ENCODE assay signal across 10 mouse cellular contexts in genomic region chr4:131364671-131365252, GRCm38 (mm10).
DNase-seq lines count a peak whose midpoint lies in the region; ATAC-seq and TF ChIP-seq lines count a peak whose summit lies in the region.
"Had no signal": no experiment of that assay in that cellular context is flagged by ENCODE, and none has a peak within 500 bp of the region (broad histone marks: within the 10 kb centered on the region; RNA-seq: fewer than 3 reads in every experiment).

No protein-coding gene starts in this region.

- H3K27me3 ChIP-seq in kidney, embryonic 14.5 days (ENCODE audit: control insufficient read depth, insufficient read depth, low read length): no peaks in the 10 kb centered on the region
- no peaks in the 10 kb centered on the region for H3K27me3 ChIP-seq in ES-Bruce4 (ENCODE audit: control insufficient read depth, insufficient read depth, low read length, poor library complexity, severe bottlenecking)
- H3K27me3 ChIP-seq in embryonic facial prominence, embryonic 11.5 days (ENCODE audit: control insufficient read depth, insufficient read depth, low read length): peaks cover 2% of the 10 kb centered on the region; the same call in 1 of the 2 replicates
- H3K27me3 ChIP-seq: embryonic facial prominence, embryonic 15.5 days; liver, embryonic 15.5 days had no signal

- ATAC-seq in kidney, embryonic 14.5 days (ENCODE audit: low FRiP score, low TSS enrichment): no peak
- no peak for ATAC-seq in embryonic facial prominence, embryonic 11.5 days (replicated peaks; ENCODE audit: insufficient number of reproducible peaks, low FRiP score, low TSS enrichment, low read depth)

- H3K27ac ChIP-seq in kidney, embryonic 14.5 days (ENCODE audit: low read depth, low read length): no peak overlapping the region
- no peak overlapping the region for H3K27ac ChIP-seq in ES-Bruce4 (ENCODE audit: insufficient read depth, low read length)
- H3K27ac ChIP-seq in embryonic facial prominence, embryonic 11.5 days (replicated peaks; ENCODE audit: low read depth, low read length): no peak overlapping the region
- H3K27ac ChIP-seq: embryonic facial prominence, embryonic 15.5 days; liver, embryonic 15.5 days had no signal

- peak; percentile 36 for TF ChIP-seq CTCF in ES-Bruce4 (IDR thresholded peaks at IDR 0.05; ENCODE audit: low read depth, low read length)

- H3K4me1 ChIP-seq in kidney, embryonic 14.5 days (ENCODE audit: control insufficient read depth, insufficient read depth, low read length): no peaks in the 10 kb centered on the region
- H3K4me1 ChIP-seq in ES-Bruce4 (ENCODE audit: control insufficient read depth, insufficient read depth, low read length): peaks cover 2% of the 10 kb centered on the region
- H3K4me1 ChIP-seq in embryonic facial prominence, embryonic 11.5 days (ENCODE audit: control insufficient read depth, insufficient read depth, low read length): no peaks in the 10 kb centered on the region
- H3K4me1 ChIP-seq: embryonic facial prominence, embryonic 15.5 days; liver, embryonic 15.5 days had no signal

- no peaks in the 10 kb centered on the region for H3K36me3 ChIP-seq in kidney, embryonic 14.5 days (ENCODE audit: control insufficient read depth, insufficient read depth, low read length)
- H3K36me3 ChIP-seq in ES-Bruce4 (ENCODE audit: control insufficient read depth, insufficient read depth, low read length, poor library complexity, severe bottlenecking): no peaks in the 10 kb centered on the region
- H3K36me3 ChIP-seq in embryonic facial prominence, embryonic 11.5 days (replicated peaks; ENCODE audit: control insufficient read depth, insufficient read depth, low read depth, low read length): no peaks in the 10 kb centered on the region
- H3K36me3 ChIP-seq: embryonic facial prominence, embryonic 15.5 days; liver, embryonic 15.5 days had no signal

- no peak overlapping the region for H3K4me3 ChIP-seq in kidney, embryonic 14.5 days (ENCODE audit: low read length)
- no peak overlapping the region for H3K4me3 ChIP-seq in ES-Bruce4 (ENCODE audit: low read depth, low read length)
- H3K4me3 ChIP-seq in embryonic facial prominence, embryonic 11.5 days (ENCODE audit: low read depth, low read length): no peak overlapping the region
- H3K4me3 ChIP-seq: embryonic facial prominence, embryonic 15.5 days; liver, embryonic 15.5 days had no signal

- no peak for TF ChIP-seq POLR2A in ES-Bruce4 (IDR thresholded peaks at IDR 0.05; ENCODE audit: insufficient read depth, low read length)

- H3K4me2 ChIP-seq in kidney, embryonic 14.5 days (replicated peaks; ENCODE audit: low read depth, low read length): no peak overlapping the region
- no peak overlapping the region for H3K4me2 ChIP-seq in embryonic facial prominence, embryonic 11.5 days (ENCODE audit: low read depth, low read length)
- H3K4me2 ChIP-seq: embryonic facial prominence, embryonic 15.5 days; liver, embryonic 15.5 days had no signal

- 29% methylated on average over 6 of the region's 6 CpGs for WGBS in kidney, embryonic 14.5 days
- 30% methylated on average over 6 of the region's 6 CpGs for WGBS in embryonic facial prominence, embryonic 11.5 days

- TF ChIP-seq EP300 in ES-Bruce4 (IDR thresholded peaks at IDR 0.05; ENCODE audit: insufficient read depth, low read depth, low read length): no peak

- no peaks in the 10 kb centered on the region for H3K9me3 ChIP-seq in kidney, embryonic 14.5 days (ENCODE audit: control insufficient read depth, low read length)
- H3K9me3 ChIP-seq in ES-Bruce4 (replicated peaks; ENCODE audit: control insufficient read depth, insufficient read depth, low read length, poor library complexity, severe bottlenecking): no peaks in the 10 kb centered on the region
- H3K9me3 ChIP-seq in embryonic facial prominence, embryonic 11.5 days (replicated peaks; ENCODE audit: control insufficient read depth, low read length): no peaks in the 10 kb centered on the region
- H3K9me3 ChIP-seq: embryonic facial prominence, embryonic 15.5 days; liver, embryonic 15.5 days had no signal

- H3K9ac ChIP-seq in kidney, embryonic 14.5 days (ENCODE audit: low read depth, low read length): no peak overlapping the region
- no peak overlapping the region for H3K9ac ChIP-seq in ES-Bruce4 (ENCODE audit: low read depth, poor library complexity, severe bottlenecking)
- no peak overlapping the region for H3K9ac ChIP-seq in embryonic facial prominence, embryonic 11.5 days (replicated peaks; ENCODE audit: low read length)
- H3K9ac ChIP-seq: embryonic facial prominence, embryonic 15.5 days; liver, embryonic 15.5 days had no signal

- peak; percentile 11 for DNase-seq in kidney, adult 11 months
- peak; percentile 54 to 62 for DNase-seq in adrenal gland, postnatal 36 days
- peak; percentile 56 for DNase-seq in embryonic facial prominence, embryonic 11.5 days (ENCODE audit: low spot score)
- peak; percentile 14 to 29 for DNase-seq in lung, adult 18-20 months
- DNase-seq in thymus, postnatal 4 days: peak; percentile 61
- DNase-seq in frontal cortex, postnatal 14 days (ENCODE audit: low spot score in 2 of 2): no peak

Comparison
In these comparisons a context has a peak if more than half of its experiments do, and no peak if none do; other contexts are left out.
1. DNase-seq: peak in kidney, adult 11 months (single experiment), adrenal gland, postnatal 36 days (2 of 2), embryonic facial prominence, embryonic 11.5 days (single experiment), lung, adult 18-20 months (2 of 2) and thymus, postnatal 4 days (single experiment); none in frontal cortex, postnatal 14 days (0 of 2).